Mouse (Mus musculus) adrenal gland, adult 18-20 months (tissue): ENCODE results near the gene Gm21083. TPM values are rescaled to one million over a fixed set of nuclear protein-coding genes. Genes with fewer than 3 reads are reported as not detected.
"Not testable (repeated sequence)": the region's sequence is repeated elsewhere in the genome, so short reads cannot be mapped to it uniquely, and the experiment has no call there.

Source experiments
- DNase-seq, 2 experiments: peaks; one replicate each; pipeline ENCODE4 v3.0.0; 2021 to 2022; ENCODE audit warnings: low spot score in 2 of 2
- long read RNA-seq, 2 experiments: library from polyadenylated mRNA; stranded (forward); transcript quantifications; one replicate each; pipeline ENCODE4 v2.0.0; 2021
- total RNA-seq, 2 experiments: library from RNA; stranded (reverse); gene quantifications; 1 replicate in 1 of 2; 2 replicates in 1 of 2; pipeline ENCODE4 v1.2.3; 2021

The Gm21083 gene
- not detected for total RNA-seq
- long read RNA-seq, experiment 1, result 0 reads
- long read RNA-seq, experiment 2, result 0 reads

GRCm38 (mm10) chr5:15577033-15577432 is at the start of gene Gm21083:
Gene Gm21083 (plus strand): TSS chr5:15577333.
- not testable (repeated sequence) for DNase-seq

- not testable (repeated sequence) for DNase-seq
Measured at GRCm38 (mm10) chr5:15529122-15529521, 48.0 kb upstream of the Gm21083 start, which contains the start of gene Gm21190. Gene Gm21190 (minus strand): TSS chr5:15529222.

- not testable (repeated sequence) for DNase-seq
Measured at GRCm38 (mm10) chr5:15548642-15549041, 28.5 kb upstream of the Gm21083 start.

- not testable (repeated sequence) for DNase-seq
Measured at GRCm38 (mm10) chr5:15549134-15549533, 28.0 kb upstream of the Gm21083 start.

GRCm38 (mm10) chr5:15549606-15550005 is 27.5 kb upstream of the Gm21083 start:
- peak in 1 of 2 experiments; percentile 10 for DNase-seq

GRCm38 (mm10) chr5:15558654-15559053 is 18.5 kb upstream of the Gm21083 start:
- not testable (repeated sequence) for DNase-seq

- not testable (repeated sequence) for DNase-seq
Measured at GRCm38 (mm10) chr5:15561425-15562264, 15.5 kb upstream of the Gm21083 start.

- DNase-seq, result not testable (repeated sequence)
Measured at GRCm38 (mm10) chr5:15573735-15574134, 3.4 kb upstream of the Gm21083 start.

GRCm38 (mm10) chr5:15586351-15586750 is 9.2 kb downstream of the Gm21083 start:
- peak in 1 of 2 experiments; percentile 35 for DNase-seq

- DNase-seq, result not testable (repeated sequence)
Measured at GRCm38 (mm10) chr5:15588291-15588690, 11.2 kb downstream of the Gm21083 start.

GRCm38 (mm10) chr5:15590635-15591034 is 13.5 kb downstream of the Gm21083 start:
- not testable (repeated sequence) for DNase-seq

GRCm38 (mm10) chr5:15591577-15591976 is 14.4 kb downstream of the Gm21083 start:
- not testable (repeated sequence) for DNase-seq

GRCm38 (mm10) chr5:15598831-15599230 is 21.7 kb downstream of the Gm21083 start:
- DNase-seq, result not testable (repeated sequence)

GRCm38 (mm10) chr5:15600342-15600741 is 23.2 kb downstream of the Gm21083 start:
- DNase-seq, result not testable (repeated sequence)

- not testable (repeated sequence) for DNase-seq
Measured at GRCm38 (mm10) chr5:15601481-15601880, 24.3 kb downstream of the Gm21083 start.

GRCm38 (mm10) chr5:15601960-15602359 is 24.8 kb downstream of the Gm21083 start:
- not testable (repeated sequence) for DNase-seq

- not testable (repeated sequence) for DNase-seq
Measured at GRCm38 (mm10) chr5:15602424-15602947, 25.4 kb downstream of the Gm21083 start.

GRCm38 (mm10) chr5:15603008-15603407 is 25.9 kb downstream of the Gm21083 start:
- not testable (repeated sequence) for DNase-seq

GRCm38 (mm10) chr5:15603585-15603984 is 26.5 kb downstream of the Gm21083 start:
- DNase-seq, result not testable (repeated sequence)

- DNase-seq, result peak in 1 of 2 experiments; percentile 21
Measured at GRCm38 (mm10) chr5:15606677-15607076, 29.5 kb downstream of the Gm21083 start.

GRCm38 (mm10) chr5:15610695-15611094 is 33.6 kb downstream of the Gm21083 start:
- not testable (repeated sequence) for DNase-seq

GRCm38 (mm10) chr5:15616195-15616594 is 39.1 kb downstream of the Gm21083 start:
- not testable (repeated sequence) for DNase-seq
